Mouse (Mus musculus) kidney, embryonic 16.5 days (tissue): ENCODE results near the gene Selenow. TPM values are rescaled to one million over a fixed set of nuclear protein-coding genes. Genes with fewer than 3 reads are reported as not detected.

Source experiments
- ATAC-seq: fragments of 200-750 bp; cut with Nextera tagmentation; 2 replicates; pipeline ENCODE4 v1.8.0; 2017; ENCODE audit warnings: moderate TSS enrichment; ENCODE audit not compliant: low FRiP score, low TSS enrichment
- H3K27ac ChIP-seq: fragments of 300-500 bp; sonication (generic); 2 replicates; pipeline ENCODE4 v1.5.1; 2014; ENCODE audit warnings: low read length
- H3K27me3 ChIP-seq: fragments of 300-500 bp; sonication (generic); 2 replicates; pipeline ENCODE4 v1.6.1; 2014; ENCODE audit warnings: low read length, control low read depth, mixed read lengths; ENCODE audit not compliant: insufficient read depth
- H3K36me3 ChIP-seq: fragments of 300-500 bp; sonication (generic); 2 replicates; pipeline ENCODE4 v1.6.1; 2014; ENCODE audit warnings: low read length, control low read depth, mixed read lengths; ENCODE audit not compliant: insufficient read depth
- H3K4me1 ChIP-seq: fragments of 300-500 bp; sonication (generic); 2 replicates; pipeline ENCODE4 v1.6.1; 2014; ENCODE audit warnings: low read length, control low read depth, mixed read lengths; ENCODE audit not compliant: insufficient read depth
- H3K4me2 ChIP-seq: fragments of 300-500 bp; sonication (generic); replicated peaks from 2 replicates; pipeline ENCODE4 v1.6.1; 2014; ENCODE audit warnings: low read depth, low read length
- H3K4me3 ChIP-seq: fragments of 300-500 bp; sonication (generic); 2 replicates; pipeline ENCODE4 v1.5.1; 2014; ENCODE audit warnings: mild to moderate bottlenecking, low read length
- H3K9ac ChIP-seq: fragments of 300-500 bp; sonication (generic); replicated peaks from 2 replicates; pipeline ENCODE4 v1.6.1; 2014; ENCODE audit warnings: low read length
- H3K9me3 ChIP-seq: fragments of 300-500 bp; sonication (generic); 2 replicates; pipeline ENCODE4 v1.6.1; 2016; ENCODE audit warnings: low read length, control low read depth
- WGBS: fragments of 180-500 bp; shearing (Covaris S2); extraction: QIAGEN DNeasy Blood & Tissue Kit; methylation state at CpG from one replicate; pipeline ENCODE4 v1.1.7; 2014; 5-methylcytosine and 5-hydroxymethylcytosine counted together
- polyA plus RNA-seq: library from polyadenylated mRNA; unstranded; fragments of >200 nt; fragmentation: Nextera tagmentation; extraction: Ambion mirVana; gene quantifications from 2 replicates; pipeline ENCODE4 v1.2.1, GENCODE M21; 2015

The Selenow gene
- polyA plus RNA-seq, 1 experiment from 2014 or later: 690 TPM

DNA sequence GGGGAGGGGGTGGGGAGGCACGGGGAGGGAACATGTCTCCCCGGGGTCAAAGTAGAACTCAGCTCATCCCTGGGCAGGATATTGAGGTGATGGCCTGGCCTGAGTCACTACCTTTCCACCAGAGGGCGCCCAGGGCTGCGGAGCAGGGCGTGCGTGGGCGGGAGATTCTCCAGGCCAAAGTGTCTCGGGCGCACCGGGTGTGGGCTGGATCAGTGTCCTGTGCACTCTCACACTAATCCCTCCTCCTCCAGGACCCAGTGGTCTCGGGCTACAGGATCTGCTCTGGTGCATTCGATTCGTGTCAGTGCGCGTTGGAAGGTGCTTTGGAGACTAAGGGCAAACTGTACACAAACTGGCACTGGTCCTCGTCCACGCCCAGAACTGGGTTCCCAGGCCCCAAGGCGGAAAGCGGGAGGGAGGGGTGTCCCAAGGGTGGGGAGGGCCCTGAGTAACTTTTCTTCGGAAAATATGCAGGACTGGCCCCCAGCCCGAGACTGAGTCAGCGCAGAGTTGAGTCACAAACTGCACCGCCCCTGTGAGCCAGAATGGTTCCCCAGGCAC, 26.3 kb upstream of the Selenow start:
- Histone ChIP-seq H3K9me3 (no peaks in the 10 kb centered on the region), H3K36me3 (peaks cover 33% of the 10 kb centered on the region), H3K4me1 (peaks cover 28% of the 10 kb centered on the region), H3K27ac (peak overlapping the region; percentile 73), H3K9ac (peak overlapping the region; percentile 58), H3K4me2 (peak overlapping the region; percentile 60), H3K27me3 (no peaks in the 10 kb centered on the region), H3K4me3 (peak overlapping the region; percentile 37)
- 5% methylated on average over 23 of the region's 23 CpGs for WGBS
- peak; percentile 83 for ATAC-seq

DNA sequence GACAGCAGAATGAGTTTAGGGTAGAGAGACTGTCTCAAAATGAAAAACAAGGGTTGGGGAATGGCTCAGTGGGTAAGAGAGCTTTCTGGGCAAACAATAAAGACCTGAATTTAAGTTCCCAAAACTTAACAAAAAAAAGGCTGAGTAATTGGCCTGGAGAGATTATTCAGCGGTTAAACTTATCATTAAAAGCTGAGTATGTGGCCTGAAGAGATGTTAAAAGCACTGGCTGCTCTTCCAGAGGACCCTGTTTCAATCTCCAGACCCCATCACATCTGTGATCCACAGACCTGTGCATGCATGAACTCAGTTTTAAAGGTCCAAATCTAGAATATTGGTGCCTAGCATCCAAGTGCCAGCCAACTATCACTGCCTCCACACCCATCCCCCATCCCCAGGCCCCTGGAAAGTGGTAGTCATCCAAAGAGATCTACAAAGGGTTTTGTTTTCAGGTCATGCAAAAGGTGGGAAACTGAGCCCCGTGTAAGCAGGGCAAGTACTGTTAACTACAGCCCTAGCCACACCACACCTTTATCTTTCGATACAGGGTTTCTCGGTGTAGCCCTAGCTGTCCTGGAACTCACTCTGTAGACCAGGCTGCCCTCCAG, 25.6 kb upstream of the Selenow start:
- 55% methylated on average over 4 of the region's 4 CpGs for WGBS
- Histone ChIP-seq H3K9me3 (no peaks in the 10 kb centered on the region), H3K4me2 (peak overlapping the region; percentile 60; the same call in 1 of the 2 replicates), H3K36me3 (peaks cover 36% of the 10 kb centered on the region), H3K27ac (peak overlapping the region; percentile 73; the same call in 1 of the 2 replicates), H3K27me3 (no peaks in the 10 kb centered on the region), H3K4me1 (peaks cover 28% of the 10 kb centered on the region), H3K9ac (peak overlapping the region; percentile 58; the same call in 1 of the 2 replicates), H3K4me3 (peak overlapping the region; percentile 37)
- ATAC-seq: no peak

DNA sequence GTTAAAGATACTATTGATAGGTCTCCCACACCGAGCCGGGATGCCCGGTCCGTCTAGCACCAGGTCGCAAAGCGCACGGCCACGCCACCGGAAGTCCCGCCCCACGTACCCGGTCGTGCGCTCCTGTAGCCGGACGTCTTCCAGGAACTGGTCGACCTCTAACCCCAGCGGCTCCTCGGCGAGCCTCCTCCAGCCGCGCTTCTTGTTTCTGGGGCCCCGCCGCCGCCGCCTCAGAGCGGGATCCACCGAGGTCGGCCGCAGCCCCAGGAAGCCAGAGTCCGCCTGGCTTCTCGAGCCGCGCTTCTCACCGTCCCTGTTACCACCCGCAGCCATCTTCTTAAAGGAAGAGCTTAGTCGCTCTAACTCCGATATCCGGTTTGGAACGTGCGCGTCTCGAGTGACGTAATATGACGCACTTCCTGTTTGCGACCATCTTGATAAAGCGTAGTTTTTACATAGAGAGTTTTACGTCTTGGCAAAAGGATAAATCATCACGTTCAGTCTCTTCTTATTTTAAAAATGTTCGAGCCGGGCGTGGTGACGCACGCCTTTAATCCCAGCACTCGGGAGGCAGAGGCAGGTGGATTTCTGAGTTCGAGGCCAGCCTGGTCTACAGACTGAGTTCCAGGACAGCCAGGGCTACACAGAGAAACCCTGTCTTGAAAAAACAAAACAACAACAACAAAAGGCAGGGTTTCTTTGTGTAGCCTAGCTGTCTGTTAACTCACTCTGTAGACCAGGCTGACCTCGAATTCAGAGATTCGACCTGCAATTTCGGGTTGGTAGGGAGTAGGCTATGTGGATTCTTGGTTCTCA, 23.7 kb upstream of the Selenow start, which contains the start of gene Nop53:
Nop53 (minus strand) TSS at position 354 of the 816 bp plus-strand sequence.
- H3K36me3 ChIP-seq: peaks cover 46% of the 10 kb centered on the region
- H3K4me2 ChIP-seq: peak within 1 kb of the TSS; percentile 71
- no peaks in the 10 kb centered on the region for H3K27me3 ChIP-seq
- H3K9me3 ChIP-seq: no peaks in the 10 kb centered on the region
- peaks cover 28% of the 10 kb centered on the region for H3K4me1 ChIP-seq
- H3K27ac ChIP-seq: peak within 1 kb of the TSS; percentile 96
- peak; percentile 88 for ATAC-seq
- H3K9ac ChIP-seq: peak within 1 kb of the TSS; percentile 91
- H3K4me3 ChIP-seq: peak within 1 kb of the TSS; percentile 79
- 2% methylated on average over 59 of the region's 59 CpGs for WGBS

DNA sequence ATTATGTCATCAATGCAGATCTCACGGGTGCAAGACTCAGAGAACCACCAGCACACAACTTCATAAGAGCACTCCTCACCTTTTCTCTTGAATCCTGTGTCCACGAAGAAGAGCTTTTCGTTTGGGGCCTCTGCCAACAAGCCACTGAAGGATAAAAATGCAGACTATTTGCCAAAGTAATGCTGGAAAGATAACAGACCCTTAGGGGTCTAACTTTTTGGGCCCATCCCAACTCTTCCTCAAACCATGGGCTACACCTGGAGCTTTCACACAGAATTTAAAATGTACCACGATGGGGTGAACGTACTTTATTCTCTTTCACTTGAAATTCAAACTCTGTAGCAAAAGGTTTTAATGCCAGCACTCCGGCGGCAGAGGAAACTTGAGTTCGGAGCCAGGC, 23.0 kb upstream of the Selenow start:
- Histone ChIP-seq H3K4me3 (peak overlapping the region; percentile 79), H3K9me3 (no peaks in the 10 kb centered on the region), H3K4me1 (peaks cover 28% of the 10 kb centered on the region), H3K27ac (no peak overlapping the region), H3K27me3 (no peaks in the 10 kb centered on the region), H3K36me3 (peaks cover 48% of the 10 kb centered on the region), H3K4me2 (peak overlapping the region; percentile 71), H3K9ac (peak overlapping the region; percentile 91)
- no peak for ATAC-seq
- WGBS: 8% methylated on average over 8 of the region's 8 CpGs

DNA sequence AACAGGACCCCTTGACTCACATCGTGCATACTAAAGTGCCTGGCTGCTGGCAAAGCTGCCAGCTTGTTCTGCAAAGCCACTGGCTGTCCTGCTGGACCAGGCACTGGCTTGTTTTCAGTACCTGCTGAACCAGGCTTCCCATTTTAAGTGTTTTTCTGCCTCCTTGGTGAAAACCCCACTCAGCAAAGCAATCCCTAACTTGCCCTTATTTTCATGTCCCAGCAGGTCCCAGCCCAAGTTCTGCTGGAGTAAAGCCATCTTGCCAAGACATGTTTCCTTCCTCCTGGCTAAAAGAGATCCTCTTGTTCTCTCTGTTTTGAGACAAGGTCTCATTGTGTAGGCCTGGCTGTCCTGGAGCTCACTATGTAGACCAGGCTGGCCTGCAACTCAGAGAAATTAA, 22.1 kb upstream of the Selenow start:
- Histone ChIP-seq H3K4me1 (peaks cover 28% of the 10 kb centered on the region), H3K9ac (no peak overlapping the region), H3K4me3 (no peak overlapping the region), H3K4me2 (no peak overlapping the region), H3K36me3 (peaks cover 51% of the 10 kb centered on the region), H3K9me3 (no peaks in the 10 kb centered on the region), H3K27ac (no peak overlapping the region), H3K27me3 (no peaks in the 10 kb centered on the region)
- no peak for ATAC-seq
- WGBS: 100% methylated on average over 1 of the region's 1 CpGs

DNA sequence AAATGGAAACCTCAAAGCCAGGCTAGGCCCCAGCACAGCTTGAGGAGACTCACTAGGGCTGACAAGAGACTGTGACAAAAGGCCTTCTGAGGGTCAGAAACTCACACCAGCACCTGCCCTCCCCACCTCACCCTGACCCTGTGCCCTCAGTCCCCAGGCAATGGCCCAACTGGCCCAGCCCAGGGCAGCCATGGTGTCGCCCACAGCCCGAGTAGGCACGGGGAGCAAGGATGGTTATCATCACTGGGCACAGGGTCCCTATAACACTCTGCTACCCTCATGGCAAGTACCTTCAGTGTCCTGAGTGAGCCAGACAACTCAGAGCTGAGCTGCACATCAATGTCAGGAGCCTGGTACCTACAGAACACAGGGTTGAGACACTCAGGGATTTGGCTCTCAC, 16.4 kb upstream of the Selenow start:
- no peak overlapping the region for H3K4me3 ChIP-seq
- no peak overlapping the region for H3K9ac ChIP-seq
- 93% methylated on average over 3 of the region's 3 CpGs for WGBS
- no peak for ATAC-seq
- no peak overlapping the region for H3K27ac ChIP-seq
- H3K4me2 ChIP-seq: no peak overlapping the region
- H3K4me1 ChIP-seq: no peaks in the 10 kb centered on the region
- no peaks in the 10 kb centered on the region for H3K9me3 ChIP-seq
- peaks cover 83% of the 10 kb centered on the region for H3K36me3 ChIP-seq
- H3K27me3 ChIP-seq: no peaks in the 10 kb centered on the region

DNA sequence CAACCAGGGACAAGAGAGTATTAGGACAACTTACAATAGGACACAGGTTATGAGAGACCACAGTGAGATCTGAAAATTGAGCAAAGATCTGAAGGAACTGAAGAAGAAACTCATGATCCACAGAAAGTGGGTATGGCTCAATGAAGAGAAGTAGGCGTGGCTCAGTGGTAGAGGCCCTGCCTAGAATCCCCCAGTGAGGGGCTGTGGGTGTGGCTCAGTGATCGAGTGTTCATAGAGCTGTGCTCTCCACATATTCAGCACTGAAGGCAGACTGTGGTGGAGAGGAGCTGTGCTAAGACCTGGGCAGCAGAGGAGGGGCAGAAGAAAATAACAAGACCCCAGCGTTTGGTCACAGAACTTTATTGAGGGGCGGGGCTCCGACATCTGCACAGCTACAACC, 15.3 kb upstream of the Selenow start:
- Histone ChIP-seq H3K4me2 (no peak overlapping the region), H3K36me3 (peaks cover 73% of the 10 kb centered on the region), H3K27me3 (no peaks in the 10 kb centered on the region), H3K4me3 (no peak overlapping the region), H3K4me1 (0 out of 2 replicates have a peak, but pooled peaks cover 3% of the 10 kb centered on the region), H3K9me3 (no peaks in the 10 kb centered on the region), H3K9ac (no peak overlapping the region), H3K27ac (no peak overlapping the region)
- WGBS: 79% methylated on average over 5 of the region's 5 CpGs
- no peak for ATAC-seq

DNA sequence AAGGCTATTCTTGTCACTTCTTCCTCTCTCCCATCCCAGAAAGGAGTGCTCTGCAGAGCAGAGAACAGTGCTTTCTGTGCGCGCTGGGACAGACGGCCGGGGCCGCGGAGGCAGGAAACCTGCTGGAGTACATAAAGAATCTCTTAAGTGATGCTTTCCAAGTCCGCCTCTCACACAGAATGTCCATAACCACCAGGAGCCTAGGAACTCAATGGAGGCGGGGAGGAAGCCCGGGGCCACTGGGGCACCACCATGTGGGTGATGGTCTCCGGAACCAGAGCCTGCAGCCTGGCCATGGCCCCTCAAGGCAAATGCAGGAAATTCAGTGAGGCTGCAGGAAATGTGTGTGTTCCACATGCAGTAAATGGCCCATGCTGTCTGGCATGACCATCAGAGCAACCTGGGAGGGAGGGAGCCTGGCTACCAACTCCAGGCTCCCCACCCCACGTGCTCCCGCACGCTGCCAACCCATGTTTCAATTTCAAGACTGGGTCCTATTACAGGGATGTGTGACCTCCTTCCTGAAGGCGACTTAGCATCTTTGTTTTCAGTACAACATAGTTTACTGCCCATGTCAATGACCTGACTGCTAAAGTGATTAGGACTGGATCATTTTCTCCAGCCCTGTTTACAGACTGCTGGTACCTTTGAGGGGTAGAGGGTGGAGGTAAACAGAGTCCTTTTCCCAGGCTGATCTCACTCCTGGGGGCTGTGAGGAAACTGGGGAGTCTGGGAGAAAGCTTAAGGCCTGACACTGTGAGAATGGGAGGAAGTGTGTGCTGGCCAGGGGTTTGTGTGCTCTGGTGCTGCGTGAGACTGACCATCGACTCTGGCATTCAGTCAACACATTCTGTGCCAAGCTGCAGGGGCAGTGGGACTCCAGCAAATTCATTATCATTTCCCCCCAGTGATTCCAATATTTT, 11.5 kb upstream of the Selenow start:
- Histone ChIP-seq H3K9ac (no peak overlapping the region), H3K27ac (peak overlapping the region; percentile 75), H3K27me3 (no peaks in the 10 kb centered on the region), H3K36me3 (peaks cover 35% of the 10 kb centered on the region), H3K4me2 (0 out of 2 replicates have a peak overlapping the region, but pooled peaks have one; percentile 3), H3K4me1 (0 out of 2 replicates have a peak, but pooled peaks cover 3% of the 10 kb centered on the region), H3K4me3 (no peak overlapping the region), H3K9me3 (peaks cover 3% of the 10 kb centered on the region; the same call in 1 of the 2 replicates)
- WGBS: 27% methylated on average over 16 of the region's 16 CpGs
- peak; percentile 62; the same call in 1 of the 2 replicates for ATAC-seq

DNA sequence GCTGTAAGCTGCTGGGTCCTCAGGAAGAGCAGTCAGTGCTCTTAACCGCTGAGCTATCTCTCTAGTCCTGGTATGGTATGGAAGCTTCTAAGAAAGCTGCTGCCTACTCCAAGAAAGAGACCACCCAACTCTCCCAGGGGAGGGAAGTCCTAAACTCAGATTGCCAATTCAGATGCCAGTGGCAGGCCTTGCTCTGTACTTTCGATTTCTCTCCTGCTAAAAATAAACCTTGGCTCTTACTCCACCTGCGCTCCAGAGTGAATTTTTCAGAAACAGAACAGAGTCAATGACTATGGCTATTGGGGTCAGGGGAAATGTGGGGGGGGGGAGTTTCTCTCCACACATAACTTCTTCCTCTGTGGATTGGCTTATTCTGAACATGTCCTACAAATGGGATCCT, 9.4 kb upstream of the Selenow start:
- Histone ChIP-seq H3K4me2 (no peak overlapping the region), H3K9ac (no peak overlapping the region), H3K27me3 (no peaks in the 10 kb centered on the region), H3K4me3 (no peak overlapping the region), H3K4me1 (0 out of 2 replicates have a peak, but pooled peaks cover 3% of the 10 kb centered on the region), H3K27ac (no peak overlapping the region), H3K9me3 (peaks cover 3% of the 10 kb centered on the region; the same call in 1 of the 2 replicates), H3K36me3 (peaks cover 16% of the 10 kb centered on the region)
- 77% methylated on average over 3 of the region's 3 CpGs for WGBS
- ATAC-seq: no peak
